Mouse (Mus musculus) embryo, embryonic 10 days (tissue): ENCODE measurements around the gene Gm49711.

Experiments
- DNase-seq: peaks from one replicate; pipeline ENCODE4 v3.0.0-alpha.2; 2015; ENCODE audit warnings: low spot score

The Gm49711 gene

DNA sequence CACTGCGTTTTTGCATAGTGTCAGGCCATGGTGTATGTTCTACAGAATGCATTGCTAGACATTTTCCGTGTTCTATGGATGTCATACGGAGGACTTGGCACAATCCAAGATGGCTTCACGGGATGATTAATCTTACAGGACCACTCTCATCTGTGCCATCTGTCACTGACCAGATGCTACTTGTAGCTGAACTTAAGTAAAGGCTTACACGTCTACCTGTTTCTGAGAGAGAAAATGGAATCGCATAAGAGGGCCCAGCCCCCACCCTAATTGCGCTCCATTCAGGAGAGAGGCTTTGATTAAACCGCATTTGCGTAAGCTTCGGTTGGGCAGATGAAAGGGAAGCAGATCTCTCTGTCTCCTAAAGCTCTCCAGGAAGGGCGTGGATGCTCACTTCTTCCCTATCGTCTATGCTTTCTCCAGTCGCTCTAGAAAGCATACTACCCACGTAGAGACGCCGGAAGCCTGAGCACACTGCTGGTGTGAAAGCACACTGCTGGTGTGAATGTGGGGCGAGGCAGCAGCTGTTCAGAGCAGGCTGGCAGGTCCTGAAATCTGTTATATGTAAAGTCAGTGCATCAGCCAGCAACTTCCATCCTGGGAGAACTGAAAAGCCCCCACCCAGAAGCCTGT lies 62.9 kb downstream of the Gm49711 start:
- no peak for DNase-seq

DNA sequence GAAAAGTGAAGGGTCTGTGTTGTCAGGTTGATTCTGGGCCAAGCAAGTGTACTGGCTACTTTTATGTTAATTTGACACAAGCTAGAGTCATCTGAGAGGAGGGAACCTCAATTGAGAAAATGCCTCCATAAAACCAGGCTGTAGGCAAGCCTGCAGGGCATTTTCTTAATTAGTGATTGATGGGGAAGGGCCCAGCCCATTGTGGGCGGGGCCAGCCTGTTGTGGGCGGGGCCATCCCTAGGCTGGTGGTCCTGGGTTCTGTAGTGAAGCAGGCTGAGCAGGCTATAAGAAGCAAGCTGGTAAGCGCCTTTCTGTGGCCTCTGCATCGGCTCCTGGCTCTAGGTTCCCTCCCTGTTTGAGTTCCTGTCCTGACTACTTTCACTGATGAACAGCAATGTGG lies 69.1 kb downstream of the Gm49711 start:
- no peak for DNase-seq

DNA sequence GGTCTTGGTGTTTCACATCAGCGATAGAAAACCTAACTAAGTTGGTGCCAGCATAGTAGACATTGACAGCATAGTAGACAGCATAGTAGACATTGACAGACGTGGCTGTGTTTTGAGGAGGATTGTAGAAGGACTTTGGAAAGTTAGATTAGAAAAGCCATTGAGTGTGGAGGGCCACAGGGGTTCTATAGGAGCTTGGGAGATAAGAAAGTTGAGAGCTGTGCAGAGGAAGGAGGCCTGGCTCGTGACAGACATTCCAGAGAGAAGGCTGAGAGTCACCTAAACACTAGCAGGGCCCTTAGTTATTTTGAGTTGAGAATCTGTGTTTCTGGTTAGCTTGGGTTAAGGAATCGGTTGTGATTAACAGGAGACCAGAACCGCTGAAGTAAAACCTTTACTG lies 69.5 kb downstream of the Gm49711 start:
- DNase-seq, result no peak

DNA sequence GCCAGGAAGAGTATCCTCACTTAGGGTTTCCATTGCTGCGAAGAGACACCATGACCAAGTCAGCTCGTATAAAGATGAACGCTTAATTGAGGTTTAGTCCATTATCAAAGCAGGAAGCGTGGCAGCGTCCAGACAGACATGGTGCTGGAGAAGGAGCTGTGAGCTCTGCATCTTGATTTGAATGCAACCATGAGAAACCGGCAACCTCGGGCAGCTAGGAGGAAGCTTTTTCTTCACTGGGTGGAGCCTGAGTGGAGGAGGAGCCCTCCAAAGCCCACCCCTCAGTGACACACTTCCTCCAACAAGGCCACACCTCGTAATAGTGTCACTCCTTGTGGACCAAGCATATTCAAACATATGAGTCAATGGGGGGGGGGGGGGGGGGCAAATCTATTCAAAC lies 71.7 kb downstream of the Gm49711 start:
- DNase-seq, result no peak

DNA sequence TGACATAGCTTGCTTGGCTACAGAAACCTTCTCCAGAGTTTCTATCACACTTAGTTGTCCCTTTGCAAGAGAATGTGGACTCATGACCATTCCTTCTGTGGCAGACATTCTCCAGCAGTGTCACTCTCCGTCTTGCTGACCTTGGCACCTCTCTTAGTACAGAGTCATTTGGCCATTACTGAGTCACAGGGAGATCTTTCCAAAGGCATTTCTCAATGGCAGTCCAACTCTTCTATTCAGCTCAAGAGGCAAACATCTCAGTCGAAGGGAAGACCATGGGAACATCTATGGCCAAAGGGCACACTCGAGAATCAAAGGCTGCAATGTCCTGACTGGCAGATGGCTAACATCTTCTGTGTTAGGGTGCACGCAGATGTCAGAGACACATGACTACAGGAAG lies 74.4 kb downstream of the Gm49711 start:
- DNase-seq, result no peak

DNA sequence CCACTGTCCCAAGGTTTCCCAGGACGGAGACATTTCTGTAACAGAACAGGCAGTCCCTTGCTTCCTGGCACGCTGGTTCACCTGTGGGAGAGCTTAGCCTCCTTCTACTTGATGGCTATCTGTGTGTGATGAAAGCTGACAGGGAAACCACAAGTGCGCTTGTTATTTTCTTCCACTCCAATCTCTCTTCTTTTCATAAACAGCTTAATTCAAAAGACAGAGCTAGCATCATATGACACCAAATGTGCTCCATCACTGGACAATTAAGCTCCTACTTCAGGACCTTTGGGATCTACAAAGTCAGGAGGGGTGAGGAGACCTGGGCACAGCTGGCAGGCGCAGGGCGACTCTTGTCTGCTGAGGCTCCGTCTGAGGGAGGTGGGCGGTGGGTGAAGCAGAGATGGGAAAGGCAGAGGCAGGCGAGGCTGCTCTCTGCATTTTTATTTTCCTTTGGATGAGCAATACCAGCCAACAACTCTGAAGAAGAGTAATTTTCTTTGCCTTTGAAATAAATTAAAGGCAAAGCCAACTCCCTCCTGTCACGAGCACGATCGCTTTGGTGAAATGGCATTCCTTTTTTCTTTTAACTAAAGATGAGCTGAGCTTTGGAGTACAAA lies 76.1 kb downstream of the Gm49711 start:
- no peak for DNase-seq

DNA sequence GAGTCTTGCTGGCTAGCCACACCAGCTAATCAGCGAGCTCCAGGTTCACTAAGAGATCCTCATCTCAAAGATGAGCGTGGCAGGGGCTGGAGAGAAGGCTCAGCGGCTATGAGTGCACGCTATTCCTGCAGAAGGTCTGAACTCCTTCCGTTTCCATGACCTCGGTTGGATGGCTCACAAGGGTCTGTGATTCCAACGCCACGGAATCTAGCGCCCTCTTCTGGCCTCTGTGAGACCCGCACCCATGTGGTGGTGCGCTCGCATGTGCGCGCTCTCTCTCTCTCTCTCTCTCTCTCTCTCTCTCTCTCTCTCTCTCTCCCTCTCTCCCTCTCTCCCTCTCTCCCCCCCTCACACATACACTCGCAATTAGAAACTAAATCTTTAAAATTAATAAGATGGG lies 78.2 kb downstream of the Gm49711 start:
- no peak for DNase-seq

DNA sequence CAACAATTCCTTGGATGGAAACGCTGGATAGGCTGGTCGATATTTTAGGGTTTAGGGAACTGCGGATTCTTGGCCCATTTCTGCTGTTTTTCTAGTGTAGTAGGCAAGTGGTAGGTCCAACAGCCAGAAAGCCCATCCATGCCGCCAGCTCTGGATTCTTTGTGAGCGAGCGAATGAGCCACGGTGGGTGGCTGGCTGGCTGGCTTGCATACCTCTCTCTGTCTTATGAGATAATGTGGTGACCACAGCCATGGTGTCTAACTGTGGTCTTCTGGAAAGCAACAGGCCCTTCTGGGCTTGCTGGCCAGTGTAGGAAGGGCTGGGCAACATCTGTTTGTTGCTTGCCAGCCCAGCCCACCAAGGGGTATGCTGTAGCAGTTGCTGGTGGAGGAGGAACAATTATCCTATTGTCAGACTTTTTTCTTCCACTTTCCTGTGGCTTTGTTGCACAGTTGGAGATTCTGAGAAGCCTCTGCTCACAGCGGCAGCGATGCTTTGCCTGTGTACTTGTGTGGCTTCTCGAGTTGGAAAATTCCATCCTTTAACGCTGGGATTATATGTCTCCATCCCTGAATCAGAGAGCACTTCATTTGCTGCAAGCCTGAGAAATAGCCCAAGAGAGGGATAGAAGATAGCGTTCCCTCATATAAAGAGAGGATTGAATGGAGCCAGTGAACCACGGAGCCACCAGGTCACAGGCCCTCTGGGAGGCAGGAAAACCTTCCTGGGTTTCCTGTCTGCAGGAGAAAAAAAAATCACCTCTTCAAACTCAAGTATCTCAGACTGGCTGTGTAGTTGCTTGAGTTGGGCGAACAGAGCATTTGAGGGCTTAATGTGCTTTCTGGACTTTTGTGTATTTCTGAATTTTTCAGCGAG lies 81.5 kb downstream of the Gm49711 start:
- DNase-seq, result peak; percentile 51

DNA sequence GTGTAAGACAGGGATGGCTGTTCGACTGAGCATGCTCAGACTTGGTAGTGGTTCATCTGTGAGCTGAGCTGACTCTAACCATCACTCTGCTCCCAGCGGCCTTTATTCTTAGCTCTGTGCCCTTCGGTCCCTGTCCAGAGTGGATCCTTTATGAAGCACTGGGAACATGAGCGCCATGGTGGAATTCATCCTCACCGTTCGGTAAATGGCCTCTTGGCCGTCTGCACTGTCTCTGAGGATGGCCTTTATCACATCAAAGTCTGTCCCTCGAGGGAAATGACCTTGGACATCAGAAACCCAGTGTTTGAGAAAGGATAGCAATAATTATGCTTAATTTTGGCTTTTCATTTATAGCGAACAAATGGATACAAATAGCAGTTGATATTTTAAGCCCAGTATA lies 82.2 kb downstream of the Gm49711 start:
- no peak for DNase-seq

DNA sequence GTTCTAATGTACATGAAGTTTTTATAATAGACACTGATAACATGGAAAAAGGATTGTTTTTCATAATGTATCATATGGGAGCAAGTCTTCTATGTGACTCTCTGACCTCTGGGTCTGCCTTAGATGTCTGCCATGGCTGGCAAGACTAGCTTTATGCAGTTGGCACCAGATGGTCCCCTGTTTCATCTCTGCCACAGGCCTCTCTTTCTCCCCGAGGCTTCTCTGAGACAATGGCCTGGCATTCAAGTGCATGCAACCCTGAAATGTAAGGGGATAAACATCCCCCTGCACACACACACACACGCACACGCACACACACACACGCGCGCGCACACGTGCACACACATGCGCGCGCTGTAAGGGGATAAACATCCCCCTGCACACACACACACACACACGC lies 82.9 kb downstream of the Gm49711 start:
- no peak for DNase-seq

DNA sequence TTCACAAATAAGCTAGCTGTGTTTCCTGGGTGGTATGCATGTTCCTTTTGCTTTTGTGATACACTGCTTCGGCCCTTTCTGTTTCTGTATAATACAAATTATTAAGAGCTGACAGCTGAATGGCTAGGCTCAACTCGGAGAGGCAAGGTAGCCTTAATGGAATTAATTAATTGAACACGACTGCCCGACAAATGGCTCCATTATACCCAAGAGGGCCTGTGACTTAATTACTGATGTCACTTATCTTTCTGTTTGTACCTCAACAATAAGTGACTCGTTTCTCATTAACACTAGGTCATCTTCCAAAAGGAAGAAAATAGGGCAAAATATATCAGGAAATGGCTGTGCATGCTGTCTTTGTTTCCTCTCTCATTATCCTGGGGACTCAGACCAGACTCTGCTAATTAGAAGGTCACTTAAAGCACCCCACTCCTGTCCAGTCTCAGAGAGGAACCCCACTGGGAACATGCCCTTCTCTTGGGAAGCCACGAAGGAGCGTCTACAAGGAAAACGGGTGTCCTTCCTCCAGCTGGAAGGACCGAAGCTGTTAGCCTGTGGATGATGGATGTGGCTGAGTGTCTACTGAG lies 84.4 kb downstream of the Gm49711 start:
- no peak for DNase-seq

DNA sequence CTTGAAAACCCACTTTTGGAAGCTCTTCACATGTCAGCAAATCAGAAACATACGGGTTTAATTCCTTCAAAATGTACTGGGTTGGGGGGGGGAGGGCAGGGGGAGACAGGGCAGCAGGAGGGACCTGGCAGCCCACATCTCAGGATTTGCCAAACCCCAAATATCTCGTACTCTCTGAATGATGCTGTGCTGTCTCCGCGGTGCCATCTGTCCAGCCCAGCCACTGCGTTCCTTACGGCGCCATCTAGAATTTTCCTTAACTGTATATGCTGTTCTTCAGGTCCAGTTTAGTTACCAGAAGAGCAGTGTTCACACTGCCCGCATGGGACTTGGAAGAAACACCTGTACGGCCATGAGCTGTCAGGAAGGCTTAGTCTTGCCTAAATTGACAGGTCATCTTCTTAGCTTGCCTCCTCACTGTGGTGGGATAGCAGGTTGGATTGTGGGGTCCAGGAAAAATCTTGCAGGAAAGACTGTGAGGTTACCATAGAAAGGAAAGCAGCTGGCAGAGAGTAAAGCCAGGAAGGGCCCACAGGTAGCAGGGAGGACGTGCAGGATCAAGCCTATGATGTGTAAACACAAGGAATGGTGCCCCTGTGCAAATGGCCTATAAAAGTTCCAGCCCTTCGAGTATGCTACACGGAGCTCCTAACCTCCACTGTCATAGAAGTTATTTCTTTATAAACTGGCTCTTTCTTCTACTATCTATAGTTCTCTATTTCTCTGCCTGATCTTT lies 89.7 kb downstream of the Gm49711 start:
- no peak for DNase-seq

DNA sequence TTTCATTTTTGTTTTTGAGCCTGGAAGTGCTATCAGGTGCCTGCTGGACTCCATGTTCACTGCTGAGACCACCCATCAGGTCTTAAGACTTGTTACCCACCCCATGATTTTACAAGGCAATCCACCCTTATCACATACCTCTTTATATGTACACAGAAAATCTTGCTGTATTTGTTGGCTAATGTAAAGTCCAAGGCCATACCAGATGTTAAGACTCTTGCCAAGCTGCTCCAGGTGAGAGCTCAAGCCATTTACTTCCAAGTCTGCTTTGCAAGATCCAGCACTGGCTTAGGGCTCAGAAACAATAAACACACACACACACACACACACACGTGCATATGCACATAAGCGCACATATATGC lies 90.2 kb downstream of the Gm49711 start:
- DNase-seq, result no peak

DNA sequence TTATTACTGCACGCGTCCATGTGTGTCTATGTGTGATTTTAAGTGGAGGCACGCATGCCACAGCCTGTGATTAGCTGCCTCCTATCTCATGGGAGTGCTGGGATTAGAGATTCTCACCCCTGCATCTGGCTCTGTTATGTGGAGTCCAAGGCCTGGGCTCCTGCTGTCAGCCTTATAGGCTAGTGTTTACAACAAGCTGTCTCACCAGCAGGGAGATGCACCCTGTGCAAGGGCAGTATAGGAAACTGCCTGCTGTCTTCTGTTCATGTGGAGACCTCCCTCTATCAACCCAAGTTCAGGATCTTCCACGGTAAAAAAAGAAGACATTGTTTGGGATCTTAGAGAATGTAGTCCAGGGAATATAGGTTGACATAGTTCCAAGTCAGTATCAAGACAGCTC lies 92.9 kb downstream of the Gm49711 start:
- DNase-seq, result no peak

DNA sequence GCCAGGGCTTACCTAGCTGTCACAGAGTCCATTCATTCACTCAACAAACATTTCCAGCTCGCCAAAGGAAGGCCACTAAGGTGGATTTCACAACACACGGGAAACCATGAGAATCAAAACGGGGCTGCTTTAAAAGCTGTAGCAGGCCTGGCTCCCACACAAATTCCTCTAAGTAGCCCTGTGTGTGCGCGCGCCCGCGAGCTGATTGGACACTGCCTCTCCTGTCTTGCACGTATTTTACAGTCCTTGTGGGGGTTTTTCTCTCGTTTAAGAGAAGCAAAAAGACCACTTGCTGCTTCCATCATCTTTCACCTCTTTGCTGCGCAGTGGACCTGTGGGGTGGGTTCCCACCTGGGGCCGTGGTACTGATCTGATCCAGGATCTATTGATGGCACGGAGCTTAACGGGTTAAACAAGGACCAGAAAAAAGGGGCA lies 99.9 kb downstream of the Gm49711 start:
- DNase-seq, result peak; percentile 68

DNA sequence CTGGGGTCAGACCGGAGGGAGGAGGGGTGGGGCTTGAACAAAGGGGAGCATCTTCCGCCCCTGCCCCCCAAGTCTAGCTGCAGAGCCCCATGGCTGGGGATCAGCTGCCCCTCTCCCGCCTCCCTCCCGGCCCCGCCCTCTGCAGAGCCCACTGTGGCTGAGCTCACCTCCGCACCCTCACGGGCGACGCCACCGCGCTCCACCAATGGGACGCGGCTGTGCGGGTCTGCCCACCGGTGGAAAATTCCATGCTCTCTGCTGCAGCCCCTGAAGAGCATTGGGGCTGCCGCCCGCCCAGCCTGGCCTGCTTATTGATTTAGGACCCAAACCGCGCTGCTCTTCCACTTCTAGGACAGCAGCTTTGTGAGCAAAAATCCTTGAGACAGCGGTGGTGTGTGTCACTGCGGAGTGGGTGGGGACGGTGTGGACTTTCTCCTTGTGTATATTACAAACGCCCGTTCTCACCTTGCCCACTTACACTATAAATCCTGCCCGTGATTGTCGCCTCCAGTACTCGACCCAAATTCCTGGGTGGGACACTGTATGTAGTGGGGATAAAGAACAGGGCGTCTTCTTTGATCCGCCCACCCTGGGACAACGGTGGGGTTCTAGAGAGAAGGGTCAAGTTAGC lies 100.5 kb downstream of the Gm49711 start:
- peak; percentile 86 for DNase-seq

DNA sequence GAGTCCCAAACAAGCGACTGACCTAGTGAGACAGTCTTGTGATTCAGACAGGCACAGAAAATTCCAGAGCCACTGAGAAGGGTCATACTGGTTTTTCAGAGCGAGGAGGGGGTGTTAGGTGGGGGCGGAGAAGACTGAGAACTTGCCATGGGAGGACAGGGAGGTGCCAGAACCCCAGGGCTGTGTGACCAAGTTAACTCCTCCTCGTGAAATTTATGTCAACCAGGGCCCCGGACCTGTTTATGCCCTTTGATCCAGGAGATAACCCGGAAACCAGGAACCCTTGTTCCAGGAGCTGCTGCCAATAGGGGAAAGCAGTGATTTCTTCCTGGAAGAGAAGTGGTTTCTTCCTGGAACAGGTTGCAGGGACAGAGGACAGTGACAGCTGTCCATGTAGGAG lies 101.0 kb downstream of the Gm49711 start:
- DNase-seq, result no peak

DNA sequence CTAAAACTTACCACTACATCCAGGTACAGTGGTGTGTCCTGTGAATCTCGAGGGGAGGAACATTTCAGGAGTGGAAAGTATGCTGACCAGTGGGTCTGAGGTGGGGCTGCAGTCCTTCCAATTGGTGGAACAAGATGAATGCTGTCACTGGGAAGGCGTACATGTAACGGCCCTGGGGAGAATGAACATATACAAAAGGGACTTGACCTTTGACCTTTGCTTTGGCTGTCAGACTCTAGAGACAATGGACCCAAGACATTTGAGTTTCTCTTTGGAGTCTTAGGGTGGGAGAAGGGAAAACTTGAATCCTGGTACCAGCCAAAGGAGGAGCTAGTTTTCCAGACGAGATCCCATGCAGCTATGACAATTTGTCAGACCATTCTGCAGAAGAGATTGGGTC lies 104.2 kb downstream of the Gm49711 start:
- peak; percentile 71 for DNase-seq

DNA sequence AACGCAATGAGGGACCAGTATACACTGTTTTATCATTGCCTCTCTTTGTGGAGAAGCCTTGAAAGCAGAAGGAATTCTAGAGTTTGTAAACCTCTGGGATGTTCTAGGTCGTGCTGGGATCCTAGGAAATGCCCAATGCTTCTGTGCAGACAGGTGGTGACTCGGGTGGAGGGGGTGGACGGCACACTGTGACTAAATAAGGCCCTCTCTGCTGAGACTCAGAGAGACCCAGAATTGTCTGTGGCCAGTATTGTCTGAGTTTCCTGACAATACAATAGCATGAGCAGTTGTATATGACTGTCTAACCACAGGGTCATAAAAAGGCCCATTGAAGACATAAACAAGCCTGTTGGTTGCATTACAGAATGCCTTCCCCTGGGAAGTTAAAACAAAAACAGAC lies 105.4 kb downstream of the Gm49711 start:
- DNase-seq, result no peak

DNA sequence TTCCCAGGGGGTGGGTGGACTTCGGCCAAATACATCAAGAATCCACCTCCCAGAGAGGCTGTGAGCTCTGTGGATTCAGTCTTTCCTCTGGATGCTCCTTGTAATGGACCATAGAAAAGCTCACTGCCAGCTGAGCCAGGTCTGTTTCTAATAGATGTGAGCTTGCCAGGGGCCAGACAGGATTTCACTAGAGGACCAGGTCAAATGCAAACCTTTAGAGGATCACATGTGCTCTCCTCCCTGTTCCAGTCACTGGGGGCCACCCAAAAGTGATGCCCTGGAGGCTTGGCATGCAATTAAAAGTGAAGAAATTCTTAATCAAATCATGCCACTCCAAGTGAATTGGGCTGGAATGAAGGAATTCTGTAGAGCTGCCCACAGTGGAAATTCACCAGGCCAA lies 117.9 kb downstream of the Gm49711 start:
- DNase-seq, result no peak

DNA sequence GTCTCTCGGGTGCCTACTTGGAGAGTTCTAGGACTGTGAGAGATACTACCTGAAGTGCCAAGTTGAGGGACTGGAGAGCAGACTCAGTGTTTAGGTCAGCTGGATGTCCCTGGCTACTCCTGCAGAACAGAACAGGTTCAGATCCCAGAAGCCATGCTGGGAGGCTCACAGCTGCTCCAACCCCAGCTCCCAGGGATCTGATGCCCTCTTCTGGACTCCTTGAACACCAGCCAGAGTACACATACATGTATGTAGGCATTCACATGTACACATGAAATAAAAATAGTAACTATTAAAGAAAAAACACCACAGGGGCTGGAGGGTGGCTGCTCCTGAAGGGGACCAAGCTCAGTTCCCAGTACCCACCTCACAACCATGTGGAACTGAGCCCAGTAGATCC lies 119.6 kb downstream of the Gm49711 start:
- DNase-seq, result peak; percentile 31

DNA sequence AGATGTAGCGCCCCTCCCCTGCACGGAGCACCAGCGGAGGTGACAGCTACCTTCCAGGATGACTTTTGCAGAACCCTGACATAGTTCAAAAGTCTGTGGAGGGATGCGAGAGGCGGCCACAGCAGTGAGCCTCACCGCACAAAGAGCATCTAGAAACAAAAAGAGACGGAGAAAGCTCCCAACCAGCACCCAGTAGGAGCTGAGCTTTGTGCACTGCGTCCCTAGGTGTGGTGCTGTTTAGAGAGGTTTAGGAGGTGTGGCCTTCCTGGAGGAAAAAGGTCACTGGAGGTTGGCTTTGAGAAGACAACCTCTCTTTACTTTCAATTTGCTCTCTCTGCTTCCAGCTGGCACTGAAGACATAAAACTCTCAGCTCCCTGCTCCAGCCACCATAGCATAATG lies 121.2 kb downstream of the Gm49711 start:
- no peak for DNase-seq
